Mouse (Mus musculus) midbrain, embryonic 14.5 days (tissue): ENCODE measurements around the gene Tmem104. TPM values are rescaled to one million over a fixed set of nuclear protein-coding genes. Genes with fewer than 3 reads are reported as not detected.

Experiments used
- ATAC-seq: fragments of 200-750 bp; cut with Nextera tagmentation; 2 replicates; pipeline ENCODE4 v1.8.0; 2017; ENCODE audit warnings: moderate number of reproducible peaks, moderate library complexity; ENCODE audit not compliant: low FRiP score, low TSS enrichment
- DNase-seq: peaks from one replicate; pipeline ENCODE4 v3.0.0-alpha.2; 2015
- H3K27ac ChIP-seq: fragments of 300-500 bp; sonication (generic); replicated peaks from 2 replicates; pipeline ENCODE4 v1.5.1; 2014; ENCODE audit warnings: mild to moderate bottlenecking, low read depth, low read length, moderate library complexity
- H3K27me3 ChIP-seq: fragments of 300-500 bp; sonication (generic); 2 replicates; pipeline ENCODE4 v1.6.1; 2014; ENCODE audit warnings: low read length, control low read depth, mixed read lengths; ENCODE audit not compliant: control insufficient read depth, insufficient read depth
- H3K36me3 ChIP-seq: fragments of 300-500 bp; sonication (generic); 2 replicates; pipeline ENCODE4 v1.6.1; 2014; ENCODE audit warnings: low read length, control low read depth; ENCODE audit not compliant: control insufficient read depth, insufficient read depth
- H3K4me1 ChIP-seq: fragments of 300-500 bp; sonication (generic); 2 replicates; pipeline ENCODE4 v1.6.1; 2014; ENCODE audit warnings: mild to moderate bottlenecking, antibody characterized with exemption, low read length, control low read depth; ENCODE audit not compliant: control insufficient read depth, insufficient read depth
- H3K4me2 ChIP-seq: fragments of 300-500 bp; sonication (generic); 2 replicates; pipeline ENCODE4 v1.6.1; 2014; ENCODE audit warnings: mild to moderate bottlenecking, low read length, moderate library complexity
- H3K4me3 ChIP-seq: fragments of 300-500 bp; sonication (generic); replicated peaks from 2 replicates; pipeline ENCODE4 v1.5.1; 2014; ENCODE audit warnings: low read depth, low read length
- H3K9ac ChIP-seq: fragments of 300-500 bp; sonication (generic); replicated peaks from 2 replicates; pipeline ENCODE4 v1.6.1; 2014; ENCODE audit warnings: mild to moderate bottlenecking, low read length, moderate library complexity
- H3K9me3 ChIP-seq: fragments of 300-500 bp; sonication (generic); 2 replicates; pipeline ENCODE4 v1.6.1; 2016; ENCODE audit warnings: low read length, control low read depth, mixed read lengths; ENCODE audit not compliant: control insufficient read depth
- WGBS: fragments of 180-500 bp; shearing (Covaris S2); extraction: QIAGEN DNeasy Blood & Tissue Kit; methylation state at CpG from one replicate; pipeline ENCODE4 v1.1.7; 2014; 5-methylcytosine and 5-hydroxymethylcytosine counted together
- polyA plus RNA-seq: library from polyadenylated mRNA; unstranded; fragments of >200 nt; fragmentation: Nextera tagmentation; extraction: Ambion mirVana; gene quantifications from 2 replicates; pipeline ENCODE4 v1.2.1, GENCODE M21; 2014

The Tmem104 gene
- polyA plus RNA-seq, 1 experiment from 2014 or later, result 14.9 TPM

DNA sequence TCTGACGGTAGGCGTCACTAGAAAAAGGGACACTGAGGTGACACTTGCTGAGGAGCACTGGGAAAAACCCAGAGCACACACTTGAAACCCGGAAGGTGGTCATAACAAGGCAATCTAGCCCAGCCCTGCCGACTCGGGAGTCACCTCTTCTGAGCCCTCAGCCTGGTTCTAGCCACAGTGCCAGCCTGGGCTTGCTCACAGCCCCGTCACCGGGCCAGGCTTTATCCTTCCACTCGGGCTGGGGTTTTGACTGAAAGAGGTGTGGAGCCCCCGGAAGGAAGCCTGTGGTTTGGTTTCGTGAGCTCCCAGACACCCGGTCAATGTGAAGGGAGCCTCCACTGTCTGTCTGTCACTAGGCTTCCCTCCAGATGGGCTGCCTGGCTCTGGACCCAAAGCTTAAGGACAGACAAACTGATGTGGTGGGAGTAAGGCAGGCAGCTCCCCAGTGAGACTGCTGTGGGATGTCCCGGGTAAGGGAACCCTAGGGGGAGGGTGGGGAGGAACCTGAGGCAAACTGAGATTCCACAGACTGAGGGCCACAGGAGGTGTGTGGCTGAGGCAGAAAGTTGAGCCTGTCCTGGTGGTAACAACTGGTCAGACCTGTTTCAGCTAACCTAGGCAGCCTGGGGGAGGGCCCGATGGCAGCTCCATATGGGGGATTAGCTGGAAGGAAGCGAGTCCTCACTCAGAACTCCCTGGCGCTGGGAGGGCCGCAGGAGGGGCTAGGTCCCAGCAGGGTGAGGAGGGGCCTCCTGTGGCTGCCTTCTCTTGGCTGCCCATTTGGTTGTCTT, 13.5 kb upstream of the Tmem104 start:
- no peak overlapping the region for H3K27ac ChIP-seq
- H3K4me3 ChIP-seq, result no peak overlapping the region
- 12% methylated on average over 16 of the region's 16 CpGs for WGBS

GRCm38 (mm10) chr11:115176399-115177190, 10.7 kb upstream of the Tmem104 start:
- DNase-seq, result no peak
- 0 out of 2 replicates have a peak overlapping the region, but pooled peaks have one; percentile 3 for H3K27ac ChIP-seq
- no peak overlapping the region for H3K4me3 ChIP-seq
- no peaks in the 10 kb centered on the region for H3K36me3 ChIP-seq
- H3K27me3 ChIP-seq, result no peaks in the 10 kb centered on the region
- H3K4me1 ChIP-seq, result peaks cover 36% of the 10 kb centered on the region
- H3K4me2 ChIP-seq, result no peak overlapping the region
- 62% methylated on average over 24 of the region's 24 CpGs for WGBS
- H3K9me3 ChIP-seq, result no peaks in the 10 kb centered on the region
- no peak overlapping the region for H3K9ac ChIP-seq
- no peak for ATAC-seq

More for the DNA sequence above, 13.5 kb upstream of the Tmem104 start:
- no peaks in the 10 kb centered on the region for H3K36me3 ChIP-seq
- H3K9me3 ChIP-seq, result no peaks in the 10 kb centered on the region
- ATAC-seq (no peak), DNase-seq (no peak)
- peaks cover 36% of the 10 kb centered on the region for H3K4me1 ChIP-seq
- no peak overlapping the region for H3K4me2 ChIP-seq
- no peak overlapping the region; the same call in 1 of the 2 replicates for H3K9ac ChIP-seq
- no peaks in the 10 kb centered on the region for H3K27me3 ChIP-seq

DNA sequence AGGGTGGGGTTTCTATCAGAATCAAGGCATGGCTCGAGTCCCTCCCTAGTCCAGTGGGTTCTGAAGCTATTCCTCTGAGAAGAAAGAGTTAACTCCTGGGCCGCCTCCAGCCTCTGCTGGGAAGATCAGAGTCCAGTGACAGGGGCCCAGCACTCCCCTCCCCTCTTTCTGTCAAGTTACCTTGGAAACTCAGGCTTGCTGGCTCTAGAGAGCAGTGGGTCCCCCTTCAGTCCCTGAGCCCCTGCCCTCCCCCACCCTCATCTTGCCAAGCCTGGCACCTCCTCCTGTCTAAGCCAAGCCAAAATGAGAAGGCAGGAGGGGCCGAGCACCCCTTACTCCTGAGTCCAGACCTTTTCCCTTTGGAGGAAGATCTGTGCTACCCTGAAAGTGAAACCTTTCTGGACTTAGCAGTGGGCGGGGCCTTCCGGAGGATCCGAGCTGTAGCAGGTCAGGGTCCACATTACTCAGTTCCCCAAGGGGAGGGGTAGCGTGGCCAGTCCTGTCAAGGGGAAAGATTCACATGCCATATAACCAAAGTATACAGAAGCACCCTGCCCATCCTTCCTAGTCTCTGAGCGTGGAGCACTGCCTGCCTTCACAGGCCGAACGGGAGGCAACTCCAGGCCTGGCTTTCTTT, 9.6 kb upstream of the Tmem104 start:
- Histone ChIP-seq H3K9me3 (no peaks in the 10 kb centered on the region), H3K36me3 (no peaks in the 10 kb centered on the region), H3K27me3 (no peaks in the 10 kb centered on the region), H3K27ac (0 out of 2 replicates have a peak overlapping the region, but pooled peaks have one; percentile 37), H3K4me1 (peaks cover 30% of the 10 kb centered on the region), H3K4me2 (peak overlapping the region; percentile 25; the same call in 1 of the 2 replicates), H3K4me3 (no peak overlapping the region), H3K9ac (no peak overlapping the region)
- ATAC-seq (peak; percentile 49; the same call in 1 of the 2 replicates), DNase-seq (peak; percentile 76)
- 21% methylated on average over 10 of the region's 10 CpGs for WGBS

DNA sequence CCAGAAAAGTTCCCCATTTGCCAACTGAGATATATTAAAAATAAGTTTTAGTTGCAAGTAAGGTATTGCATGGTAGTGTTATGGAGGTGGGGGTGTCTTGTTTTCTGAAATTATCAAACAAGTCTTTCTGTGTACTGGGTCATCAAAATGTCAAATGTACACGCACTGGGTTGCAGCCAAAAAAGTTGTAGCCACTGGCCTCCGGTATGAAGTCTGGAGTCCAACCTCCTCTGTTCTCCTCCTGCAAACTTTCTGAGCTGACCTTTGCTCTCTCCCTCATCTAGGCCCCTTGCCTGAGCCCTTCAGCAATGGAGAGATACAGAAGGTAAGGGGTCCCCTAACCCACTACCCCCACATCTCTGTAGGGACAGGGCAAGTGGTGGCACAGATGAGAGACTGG, 8.5 kb upstream of the Tmem104 start:
- no peaks in the 10 kb centered on the region for H3K27me3 ChIP-seq
- no peak for ATAC-seq
- no peaks in the 10 kb centered on the region for H3K9me3 ChIP-seq
- no peaks in the 10 kb centered on the region for H3K36me3 ChIP-seq
- DNase-seq, result no peak
- H3K9ac ChIP-seq, result no peak overlapping the region
- H3K4me2 ChIP-seq, result no peak overlapping the region
- no peak overlapping the region for H3K4me3 ChIP-seq
- 96% methylated on average over 2 of the region's 2 CpGs for WGBS
- H3K4me1 ChIP-seq, result peaks cover 21% of the 10 kb centered on the region; the same call in 1 of the 2 replicates
- no peak overlapping the region for H3K27ac ChIP-seq

- H3K4me3 ChIP-seq, result no peak overlapping the region
- no peaks in the 10 kb centered on the region for H3K9me3 ChIP-seq
- ATAC-seq (no peak), DNase-seq (no peak)
- no peaks in the 10 kb centered on the region for H3K36me3 ChIP-seq
- H3K27ac ChIP-seq, result no peak overlapping the region
- 74% methylated on average over 6 of the region's 6 CpGs for WGBS
- H3K9ac ChIP-seq, result no peak overlapping the region
- H3K4me2 ChIP-seq, result no peak overlapping the region
- peaks cover 19% of the 10 kb centered on the region; the same call in 1 of the 2 replicates for H3K4me1 ChIP-seq
- no peaks in the 10 kb centered on the region for H3K27me3 ChIP-seq
These were observed 8.1 kb upstream of the Tmem104 start for GRCm38 (mm10) chr11:115179191-115179590.

- WGBS, result 84% methylated on average over 6 of the region's 6 CpGs
- Histone ChIP-seq H3K27me3 (no peaks in the 10 kb centered on the region), H3K36me3 (no peaks in the 10 kb centered on the region), H3K9ac (no peak overlapping the region), H3K9me3 (no peaks in the 10 kb centered on the region), H3K4me2 (no peak overlapping the region), H3K4me1 (peaks cover 16% of the 10 kb centered on the region; the same call in 1 of the 2 replicates), H3K27ac (no peak overlapping the region), H3K4me3 (no peak overlapping the region)
- DNase-seq (no peak), ATAC-seq (no peak)
These were observed 7.4 kb upstream of the Tmem104 start for GRCm38 (mm10) chr11:115179881-115180280.

DNA sequence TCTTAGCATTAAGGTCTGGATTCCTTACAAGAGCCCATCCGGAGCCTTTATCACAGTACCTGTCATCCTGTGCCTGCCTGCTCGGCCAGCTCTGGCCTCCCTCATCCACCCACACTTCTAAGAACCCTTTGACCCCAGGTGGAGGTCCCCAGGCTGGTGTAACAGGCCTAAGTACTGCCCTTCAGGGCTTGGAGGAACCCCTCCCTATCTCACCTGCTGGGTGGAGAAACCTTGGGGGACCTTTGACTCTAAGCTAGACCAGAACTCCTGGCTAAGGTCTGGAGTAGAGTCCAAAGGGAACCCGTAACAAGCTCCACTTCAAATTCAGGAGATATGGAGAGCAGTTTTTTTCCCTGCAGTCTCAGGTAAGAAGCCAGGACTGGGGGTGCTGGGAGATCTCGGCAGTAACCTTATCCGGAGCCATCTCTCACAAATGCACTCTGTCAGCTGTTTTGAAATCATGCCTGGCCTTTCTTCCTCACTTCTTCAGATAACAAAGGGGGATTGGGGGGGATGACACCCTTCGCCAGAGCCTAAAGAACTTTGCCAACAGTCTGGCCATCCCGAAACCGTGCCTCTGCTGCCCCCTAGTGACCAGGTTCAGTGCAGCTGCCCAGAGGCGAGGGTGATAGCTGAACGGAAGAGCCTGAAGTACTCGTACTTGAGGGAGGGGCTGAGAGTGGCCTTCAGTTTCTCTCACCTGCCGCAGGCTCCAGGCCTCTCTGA, 5.2 kb upstream of the Tmem104 start:
- Histone ChIP-seq H3K27me3 (no peaks in the 10 kb centered on the region), H3K36me3 (no peaks in the 10 kb centered on the region), H3K9ac (no peak overlapping the region), H3K4me3 (no peak overlapping the region), H3K4me2 (no peak overlapping the region), H3K4me1 (peaks cover 18% of the 10 kb centered on the region; the same call in 1 of the 2 replicates), H3K27ac (no peak overlapping the region), H3K9me3 (no peaks in the 10 kb centered on the region)
- DNase-seq (peak; percentile 87), ATAC-seq (no peak)
- 18% methylated on average over 12 of the region's 12 CpGs for WGBS

DNA sequence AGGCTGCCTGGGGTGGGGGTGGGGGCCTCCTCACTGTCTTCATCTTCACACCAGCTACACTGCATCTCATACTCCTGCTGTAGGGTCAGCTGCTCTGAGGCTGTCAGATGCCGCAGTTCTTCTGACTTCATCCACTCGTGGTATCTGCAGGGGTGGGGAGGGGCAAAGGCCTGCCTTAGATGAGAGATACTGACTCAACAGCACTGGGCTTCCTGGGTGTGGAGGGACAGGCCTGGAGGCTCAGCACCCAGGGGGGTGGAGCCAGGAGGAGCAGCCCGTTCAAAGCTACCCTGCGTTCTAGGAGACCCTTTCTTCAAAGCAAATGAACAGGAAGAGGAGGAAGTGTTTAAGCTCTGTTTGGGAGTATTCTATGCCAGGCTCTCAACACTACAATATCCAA, 2.3 kb upstream of the Tmem104 start:
- no peaks in the 10 kb centered on the region for H3K27me3 ChIP-seq
- ATAC-seq (no peak), DNase-seq (no peak)
- no peak overlapping the region for H3K27ac ChIP-seq
- H3K9ac ChIP-seq, result no peak overlapping the region
- no peaks in the 10 kb centered on the region for H3K36me3 ChIP-seq
- no peak overlapping the region for H3K4me2 ChIP-seq
- no peaks in the 10 kb centered on the region for H3K9me3 ChIP-seq
- 54% methylated on average over 4 of the region's 4 CpGs for WGBS
- H3K4me3 ChIP-seq, result no peak overlapping the region
- H3K4me1 ChIP-seq, result peaks cover 16% of the 10 kb centered on the region
